Mouse (Mus musculus) ovary, adult 18-20 months (tissue): Measurements from ENCODE around the gene Dcaf6.

Experiments used
- DNase-seq: peaks from one replicate; pipeline ENCODE4 v3.0.0; 2022; ENCODE audit warnings: low spot score, mixed read lengths

Dcaf6 gene

DNA sequence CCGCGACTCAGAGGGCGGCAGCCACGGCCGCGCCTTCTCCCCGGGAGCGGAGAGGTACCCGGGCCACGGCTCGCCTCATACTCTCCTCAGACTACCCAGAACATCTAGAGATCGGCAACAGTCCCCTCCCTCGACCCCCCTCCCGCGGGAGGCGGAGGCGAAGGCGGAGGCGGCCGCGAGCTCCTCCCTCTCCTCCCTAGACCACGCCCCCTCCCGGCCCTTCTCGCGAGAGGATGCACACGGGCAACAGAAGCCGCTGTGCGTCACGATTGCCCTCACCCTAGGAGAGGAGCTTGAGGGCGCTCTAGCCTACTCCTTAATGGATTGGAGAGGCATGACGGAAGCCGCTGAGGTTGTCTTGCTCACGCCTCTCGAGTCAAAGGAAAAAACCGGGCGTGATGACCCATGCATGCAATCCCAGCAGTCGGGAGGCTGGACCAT is at the start of gene Dcaf6, which contains the start of gene Mpc2:
Gene Dcaf6, minus strand, starts transcription at position 116 of the 441 bp plus-strand sequence.
Gene Mpc2, plus strand, starts transcription at position 278 of the 441 bp plus-strand sequence.
- DNase-seq: peak; percentile 98

DNA sequence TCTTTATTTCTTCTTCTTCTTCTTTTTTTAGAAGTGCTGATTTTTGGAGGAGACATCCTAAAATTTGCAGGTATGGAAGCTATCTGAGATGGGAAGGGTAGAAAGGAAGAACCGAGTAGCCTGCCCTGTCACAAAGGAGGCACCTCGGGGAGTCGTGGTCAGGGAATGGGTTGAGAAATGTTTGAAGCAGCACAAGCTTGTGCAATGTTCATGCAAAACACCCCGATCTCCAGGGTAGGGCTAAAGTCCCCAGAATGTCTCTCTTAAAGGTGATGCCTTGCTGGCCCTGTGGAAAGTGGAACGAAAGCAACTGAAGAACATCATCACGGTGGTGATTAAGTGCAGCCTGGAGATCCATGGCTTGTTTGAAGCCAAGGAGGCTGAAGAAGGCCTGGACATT is 46.0 kb upstream of the Dcaf6 start:
- DNase-seq: no peak

DNA sequence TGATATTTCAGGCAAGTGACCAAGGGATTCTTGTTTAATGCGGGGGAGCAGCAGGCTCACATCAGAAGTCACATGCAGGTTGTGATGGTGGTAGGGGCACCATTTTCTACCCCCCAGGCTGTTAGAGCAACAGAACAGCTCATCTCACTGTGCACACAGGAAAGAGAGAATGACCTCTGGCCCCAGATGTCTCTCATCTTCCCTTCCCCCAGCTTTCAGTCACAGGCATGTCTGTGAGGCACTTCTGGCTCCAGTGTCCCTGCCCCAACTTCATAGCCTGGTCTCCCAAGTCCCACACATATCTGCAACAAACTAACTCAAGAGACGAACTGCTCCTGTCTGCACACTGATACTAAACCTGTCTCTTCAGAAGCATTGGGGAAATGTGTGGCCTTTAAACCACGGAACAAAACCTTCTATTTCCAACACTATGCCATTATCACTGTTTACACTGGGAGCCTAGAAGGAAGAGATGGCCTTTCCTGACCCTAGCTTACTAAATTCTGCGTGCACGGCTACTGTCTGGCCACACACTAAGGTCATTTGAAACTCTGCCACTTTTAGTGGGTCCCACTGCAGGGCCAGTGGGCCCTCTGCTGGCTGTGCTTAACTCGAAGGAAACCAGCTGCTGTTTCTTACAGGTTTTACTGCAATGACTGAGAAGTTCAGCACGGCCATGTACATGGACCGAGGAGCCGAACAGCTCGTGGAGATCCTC is 43.2 kb upstream of the Dcaf6 start:
- peak; percentile 47 for DNase-seq

DNA sequence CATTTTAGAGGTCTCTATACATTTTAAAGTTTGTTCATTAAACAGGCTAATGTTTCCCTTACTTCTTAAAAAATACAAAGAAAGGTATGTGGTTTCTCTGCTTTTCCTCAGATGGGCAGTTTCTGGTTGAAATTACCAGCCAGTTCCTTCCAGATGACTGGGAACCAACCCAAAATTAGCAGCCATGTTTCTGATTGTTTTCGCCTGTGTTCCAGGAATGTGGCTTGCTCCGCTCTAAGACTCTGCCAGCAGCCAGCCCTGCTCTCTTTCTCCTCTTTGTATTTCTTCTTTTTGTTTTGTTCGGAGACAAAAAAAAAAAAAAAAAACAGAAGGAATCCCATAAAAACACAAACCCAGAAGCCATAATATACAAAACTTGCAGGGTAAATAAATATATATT is 38.6 kb upstream of the Dcaf6 start:
- DNase-seq: no peak

DNA sequence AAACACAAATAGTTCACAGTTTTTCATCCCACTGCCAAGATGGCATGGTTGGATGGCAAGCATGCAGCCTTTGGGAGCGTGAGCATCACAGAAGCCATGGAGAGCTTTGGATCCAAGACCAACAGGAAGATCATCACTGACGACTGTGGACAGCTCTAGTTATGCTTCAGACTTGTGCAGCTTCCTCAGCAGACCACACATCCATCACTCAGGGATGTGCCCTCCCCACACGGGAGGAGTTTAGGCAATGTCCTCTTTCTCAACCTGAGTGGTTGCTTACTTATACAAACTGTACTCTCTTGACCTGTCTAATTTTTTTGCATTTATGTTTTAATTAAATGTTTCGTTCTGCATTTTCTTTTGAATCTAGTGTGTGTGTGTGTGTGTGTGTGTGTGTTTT is 28.9 kb upstream of the Dcaf6 start:
- no peak for DNase-seq

DNA sequence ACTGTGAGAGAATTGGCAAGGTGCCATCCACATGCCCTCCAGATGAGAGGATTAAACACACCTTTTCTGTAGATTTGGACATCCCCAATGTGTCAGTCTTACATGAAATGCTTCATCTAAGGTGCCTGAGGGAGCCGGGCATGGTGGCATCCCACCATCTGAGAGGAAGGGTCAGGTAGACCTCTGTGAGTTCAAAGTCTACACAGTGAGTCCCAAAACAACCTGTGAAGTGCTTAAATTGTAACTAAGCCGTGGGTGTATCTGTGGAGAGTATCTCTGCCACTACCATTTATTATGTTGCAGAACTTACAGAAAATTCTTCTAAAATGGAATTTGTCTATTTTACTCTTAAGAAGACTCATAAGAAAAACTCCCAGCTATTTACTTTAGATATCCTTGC is 25.8 kb upstream of the Dcaf6 start:
- no peak for DNase-seq

DNA sequence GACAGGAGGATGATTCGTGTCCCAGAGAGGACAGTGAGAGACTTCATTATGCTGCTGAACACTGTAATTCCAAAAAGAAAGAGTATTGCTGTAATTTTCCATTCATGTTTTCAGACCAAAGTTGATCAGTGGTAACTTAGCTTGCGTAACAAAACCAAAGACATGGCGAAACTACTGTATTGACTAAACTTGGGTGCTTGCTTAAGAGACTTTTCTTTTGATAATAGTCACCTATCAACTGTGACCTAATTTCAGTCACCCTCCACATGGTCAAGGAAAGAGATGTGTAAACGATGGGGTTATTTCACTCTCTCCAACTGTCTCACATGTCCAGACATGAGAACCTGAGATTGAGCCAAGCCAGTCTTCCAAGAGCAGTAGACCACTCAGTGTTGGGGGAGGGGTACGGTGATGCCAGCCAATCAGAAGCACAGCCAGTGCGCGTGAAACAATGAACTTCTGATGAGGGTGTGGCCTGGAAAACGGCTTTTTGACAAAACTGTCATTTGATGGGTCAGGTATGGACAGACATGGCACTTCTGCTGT is 24.5 kb upstream of the Dcaf6 start, which contains the start of gene Adcy10:
Gene Adcy10, plus strand, starts transcription at position 496 of the 546 bp plus-strand sequence.
- no peak for DNase-seq

DNA sequence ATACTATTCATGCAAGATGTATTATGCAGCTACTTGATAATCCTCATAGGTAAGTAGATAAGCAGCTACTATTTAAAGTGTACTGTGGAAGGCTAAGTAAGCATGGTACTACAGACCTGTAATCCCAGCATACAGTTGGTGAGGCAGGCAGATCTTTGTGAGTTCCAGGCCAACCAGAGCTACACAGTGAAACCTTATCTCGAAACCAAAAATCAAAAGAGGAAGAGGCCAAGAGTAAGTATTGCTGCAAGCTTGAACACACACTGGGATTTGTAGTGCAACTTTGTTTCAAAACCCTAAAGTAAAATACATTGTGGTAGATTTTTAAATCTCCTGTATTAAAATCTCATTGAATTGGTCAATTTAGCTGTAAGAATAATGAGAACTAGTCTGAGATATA is 11.2 kb upstream of the Dcaf6 start:
- no peak for DNase-seq

DNA sequence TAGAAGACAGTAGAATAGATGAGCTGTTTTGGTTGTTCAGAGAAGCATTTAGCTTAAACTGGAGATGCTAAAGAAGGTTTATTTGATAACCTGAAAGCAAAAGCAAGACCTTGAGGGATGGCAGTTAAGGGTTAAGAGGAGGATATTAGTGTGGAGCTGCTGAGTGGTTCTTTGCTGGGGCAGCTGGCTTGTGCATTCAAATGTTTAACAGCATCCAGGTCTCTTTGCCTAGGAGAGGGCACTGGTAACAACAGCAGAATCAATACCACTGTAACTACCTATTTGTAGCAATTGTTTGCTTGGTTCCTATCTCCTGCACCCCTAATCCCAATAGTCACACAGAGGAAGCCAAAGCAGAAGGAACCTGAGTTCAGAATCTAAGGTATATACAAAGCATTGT is 9.4 kb upstream of the Dcaf6 start:
- DNase-seq: no peak

DNA sequence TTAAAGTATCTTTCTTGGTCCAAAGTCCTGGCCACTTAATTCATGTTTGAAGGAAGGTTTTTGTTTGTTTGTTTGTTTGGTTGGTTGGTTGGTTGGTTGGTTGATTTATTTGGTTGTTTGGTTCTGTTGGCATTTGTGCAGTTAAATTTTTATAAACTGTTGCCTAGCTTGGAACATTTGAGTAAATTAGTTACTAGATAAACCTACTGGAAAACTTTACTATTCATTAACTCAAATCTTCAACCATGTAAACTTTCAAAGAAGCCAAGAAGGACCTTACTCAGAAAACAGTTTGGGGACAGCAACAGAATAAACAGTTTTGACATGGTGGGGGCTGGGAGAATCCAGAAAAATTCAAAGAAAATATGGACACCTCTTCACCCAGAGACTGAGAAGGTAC is 8.7 kb upstream of the Dcaf6 start:
- no peak for DNase-seq

DNA sequence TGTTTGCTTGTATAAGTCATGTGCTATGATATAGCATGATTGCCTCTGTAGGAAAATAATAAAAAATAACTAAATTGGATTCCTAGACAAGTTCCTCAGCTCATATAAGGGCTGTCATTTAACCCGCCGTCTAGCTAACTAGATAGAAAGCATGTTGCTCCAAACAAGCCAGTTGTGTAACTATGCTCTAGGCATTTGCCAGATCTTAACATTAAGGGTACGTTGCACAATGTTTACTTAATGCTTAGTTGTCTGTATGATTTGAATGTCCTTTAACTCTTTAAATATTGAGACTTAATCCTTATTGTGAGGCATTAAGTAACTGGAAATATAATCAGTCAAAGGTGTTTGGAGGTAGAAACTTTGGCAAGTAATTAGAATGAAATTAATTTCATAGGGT is 4.3 kb upstream of the Dcaf6 start:
- no peak for DNase-seq

DNA sequence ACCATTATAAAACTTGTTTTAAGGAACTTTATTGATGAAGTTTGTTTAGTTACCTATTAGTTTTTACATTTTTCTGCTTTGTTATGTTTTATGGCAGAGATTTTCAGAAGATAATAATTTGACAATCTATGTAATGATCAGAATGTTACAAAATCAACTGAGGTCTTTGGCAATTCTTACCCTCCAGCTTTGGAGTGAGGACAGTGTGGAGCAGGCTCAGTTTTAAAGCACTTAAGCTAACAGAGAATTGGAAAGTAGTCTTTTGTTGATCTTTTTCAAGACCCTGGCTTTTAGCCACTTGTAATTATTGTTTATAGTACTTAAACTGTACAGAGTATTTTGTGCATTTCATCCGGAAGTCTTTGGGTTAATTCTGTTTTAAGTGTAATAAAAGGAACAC is 2.6 kb upstream of the Dcaf6 start:
- DNase-seq: no peak

DNA sequence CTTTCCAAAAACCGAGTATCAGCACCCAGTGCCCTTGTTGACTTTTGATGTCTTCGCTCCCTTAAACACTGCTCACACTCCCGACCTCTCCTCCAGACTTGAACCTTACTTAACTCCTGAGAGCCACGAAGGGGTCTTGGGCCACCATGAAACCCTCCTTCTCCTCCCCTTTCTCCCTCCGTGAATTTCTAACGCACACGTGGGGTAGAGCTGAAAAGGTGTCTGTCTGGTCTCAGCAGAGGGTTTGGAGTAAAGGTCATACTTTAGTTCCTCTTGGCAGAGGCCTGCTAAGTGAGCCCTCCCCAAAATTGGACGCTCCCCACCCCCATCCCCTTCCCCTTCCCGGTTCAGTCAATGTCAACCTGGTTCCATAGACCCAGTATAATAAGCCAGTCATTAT is 1.4 kb upstream of the Dcaf6 start:
- DNase-seq: no peak

DNA sequence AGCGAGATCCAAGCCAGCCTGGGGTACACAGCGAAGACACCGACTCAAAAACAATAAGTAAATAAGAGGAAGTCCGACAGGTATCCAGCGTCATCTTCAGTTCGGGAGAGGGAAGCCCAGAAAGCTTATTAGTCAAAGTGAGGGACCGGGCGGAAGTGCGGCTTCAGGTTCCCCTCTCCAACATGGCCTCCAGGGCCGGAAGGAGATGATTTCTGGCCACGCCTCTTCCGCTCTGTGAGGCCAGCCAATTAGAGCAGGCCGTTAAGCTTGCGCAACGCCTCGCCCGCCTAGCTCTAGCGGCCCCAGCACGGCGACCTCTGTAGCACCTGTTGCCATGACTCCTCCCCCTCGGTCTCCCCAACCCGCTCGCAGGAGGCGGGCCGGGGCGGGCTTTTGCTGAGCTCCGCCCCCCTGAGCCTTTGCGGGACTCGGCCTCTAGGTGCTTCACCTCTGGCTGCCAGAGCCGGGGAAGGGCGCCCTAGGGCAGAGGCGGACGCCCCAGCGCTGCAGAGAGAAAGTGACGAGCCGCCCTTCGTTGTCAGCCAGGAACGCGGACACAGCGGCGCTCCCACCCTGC is 614 bp upstream of the Dcaf6 start:
- peak; percentile 100 for DNase-seq

DNA sequence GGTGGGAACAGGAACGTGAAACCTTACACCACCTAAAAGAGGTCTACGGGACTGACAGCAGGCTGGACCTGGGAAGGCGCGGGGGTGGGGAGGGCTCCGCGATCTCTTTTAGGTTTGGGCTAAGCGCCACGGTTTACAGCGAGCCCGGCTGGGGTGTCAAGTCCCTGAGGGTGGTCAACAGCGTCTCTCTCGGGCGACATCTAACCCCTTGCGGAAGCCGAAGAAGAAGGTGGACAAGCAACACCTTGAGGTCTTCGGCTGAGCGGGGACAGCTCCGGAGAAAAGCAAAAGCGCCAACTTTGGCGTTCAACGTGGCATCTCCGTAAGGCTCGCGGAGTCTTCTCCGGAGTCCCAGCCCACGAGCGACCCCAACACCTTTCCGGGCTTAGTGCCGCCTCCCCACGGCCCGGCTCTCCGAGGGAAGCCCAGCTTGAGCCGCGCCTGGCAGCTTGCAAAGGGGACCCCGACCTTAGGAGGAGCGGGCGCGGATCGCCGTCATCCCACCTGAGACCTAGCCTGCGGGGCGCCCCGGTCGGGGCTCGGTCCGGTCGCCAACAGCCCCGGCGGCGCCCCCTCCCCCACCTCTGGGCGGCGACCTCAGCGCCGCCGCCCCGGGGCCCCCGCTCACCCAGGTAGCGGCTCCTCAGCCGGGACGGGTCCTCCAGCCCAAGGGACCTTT is 633 bp downstream of the Dcaf6 start:
- DNase-seq: peak; percentile 26

DNA sequence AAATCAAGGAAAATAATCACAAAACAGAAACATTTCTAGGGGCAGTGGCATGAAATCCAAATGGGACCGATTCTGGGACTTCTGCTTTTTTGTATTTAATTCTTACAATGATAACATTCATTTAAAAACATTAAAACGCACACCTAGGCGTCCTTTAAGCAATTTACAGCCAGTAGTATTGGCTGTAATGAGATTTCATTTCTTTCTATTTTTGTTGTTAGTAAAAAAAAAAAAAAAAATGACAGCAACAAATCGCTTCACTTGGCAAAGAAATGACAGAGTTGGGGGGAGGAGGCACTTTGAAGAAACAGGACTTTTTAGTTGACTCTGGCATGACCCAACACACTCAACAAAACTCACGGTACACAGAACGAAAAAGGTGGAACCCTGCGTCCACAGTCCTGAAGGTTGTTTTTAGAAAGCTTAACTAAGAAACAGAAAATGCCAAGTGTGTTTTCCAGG is 1.2 kb downstream of the Dcaf6 start:
- no peak for DNase-seq

DNA sequence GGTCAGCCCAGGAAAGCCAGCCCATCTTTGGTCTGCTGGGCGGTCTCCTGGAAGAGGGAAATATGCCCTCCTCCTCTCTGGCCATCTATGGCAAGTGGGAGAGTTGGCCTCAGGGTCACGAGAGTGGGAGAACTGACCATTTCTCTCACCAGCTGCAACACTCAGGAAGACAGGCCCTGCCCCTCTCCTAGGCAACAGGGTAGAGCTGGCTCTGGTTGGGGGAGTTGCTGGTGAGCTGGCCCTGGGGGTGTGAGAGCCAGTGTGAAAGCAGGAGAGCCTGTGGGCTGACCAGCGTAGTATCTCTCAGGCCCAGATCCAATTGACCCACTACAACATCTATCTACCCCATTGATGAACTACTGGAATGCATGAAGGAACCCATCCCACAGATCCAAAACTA is 18.6 kb downstream of the Dcaf6 start:
- no peak for DNase-seq

DNA sequence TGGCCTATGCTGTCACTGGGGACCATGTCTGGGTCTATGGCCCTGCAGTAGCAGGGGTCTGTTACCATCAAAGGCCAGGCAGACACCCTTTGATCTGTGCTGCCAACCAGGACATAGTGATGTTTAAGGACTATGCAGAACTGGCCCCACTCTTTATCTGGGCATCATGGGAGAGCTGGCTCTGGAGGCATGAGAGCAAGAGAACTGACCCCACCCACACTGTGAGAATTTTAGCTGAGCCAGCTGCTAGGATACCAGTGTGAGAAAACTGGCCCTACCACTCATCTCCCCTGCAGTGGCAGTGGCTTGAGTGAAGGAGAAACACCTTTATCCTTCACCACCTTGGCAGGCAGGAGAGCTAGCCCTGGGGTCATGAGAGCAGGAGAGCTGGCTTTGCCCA is 19.1 kb downstream of the Dcaf6 start:
- DNase-seq: no peak

DNA sequence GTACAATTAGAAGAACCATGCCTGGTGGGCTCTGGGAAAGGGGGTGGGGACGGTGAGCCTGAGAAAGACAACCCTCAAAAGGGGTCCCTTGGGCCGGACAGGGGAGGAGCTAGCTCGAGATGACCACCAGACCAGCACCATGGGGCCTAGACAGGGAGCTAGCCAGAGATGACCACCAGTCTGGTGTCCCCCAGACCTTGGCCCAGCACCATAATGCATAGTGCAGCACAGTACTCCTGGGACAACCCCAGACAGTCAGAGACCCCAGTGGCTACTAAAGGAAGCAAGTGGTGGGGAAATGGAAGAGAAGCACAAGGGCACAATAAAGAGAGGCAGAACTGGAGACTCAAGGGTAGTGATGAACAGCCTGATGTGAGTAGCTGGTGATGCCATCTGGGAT is 19.5 kb downstream of the Dcaf6 start:
- no peak for DNase-seq

DNA sequence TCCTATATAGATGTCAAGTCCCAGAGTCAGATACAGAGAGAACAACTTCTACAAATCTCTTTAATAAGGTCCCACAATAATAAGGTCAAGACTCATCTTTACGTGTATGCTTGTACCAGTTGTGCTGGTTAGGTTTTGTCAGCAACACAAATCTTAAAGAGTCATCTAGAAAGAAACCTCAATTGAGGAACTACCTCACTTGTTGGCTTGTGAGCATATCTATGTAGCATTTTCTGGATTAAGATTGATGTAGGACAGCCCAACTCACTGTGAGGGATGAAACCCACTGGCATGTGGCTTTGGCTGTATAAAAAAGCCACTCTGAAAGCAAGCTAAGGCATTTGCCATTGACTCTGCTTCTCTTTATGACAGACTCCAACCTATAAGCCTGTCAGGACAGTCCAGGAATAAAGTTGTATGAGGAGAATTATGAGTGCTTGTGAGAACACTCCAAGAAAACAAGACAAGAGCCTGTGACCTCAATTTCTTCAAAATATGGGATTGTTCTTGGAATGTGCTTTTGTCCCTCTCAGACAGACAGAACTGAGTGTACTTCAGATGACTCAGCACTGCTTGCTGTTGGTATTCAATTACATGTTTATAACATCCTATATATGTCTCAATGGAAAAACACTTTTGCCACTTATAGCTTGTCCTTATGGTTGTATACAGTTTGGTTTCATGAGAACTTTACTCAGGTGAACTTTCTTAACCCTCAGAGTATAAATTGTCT is 21.8 kb downstream of the Dcaf6 start:
- DNase-seq: no peak

DNA sequence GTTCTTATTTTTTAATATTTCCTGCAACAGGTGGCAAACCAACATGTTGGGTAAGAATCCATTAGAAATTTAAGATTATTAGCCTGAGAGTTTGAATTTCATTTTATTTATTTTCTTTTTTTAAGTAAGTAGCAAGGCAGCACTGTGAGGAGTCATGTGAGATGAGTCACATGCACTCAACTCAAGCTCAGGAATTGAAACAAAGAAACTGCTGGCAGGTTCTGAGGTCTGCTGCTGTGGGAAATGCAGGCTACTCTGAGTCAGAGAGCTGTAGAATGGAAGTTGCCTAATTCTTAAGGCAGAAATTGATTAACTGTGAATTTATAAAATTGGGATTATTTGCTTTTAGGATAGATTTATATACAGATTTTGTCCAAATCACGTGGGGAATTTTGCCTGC is 27.4 kb downstream of the Dcaf6 start:
- DNase-seq: no peak

DNA sequence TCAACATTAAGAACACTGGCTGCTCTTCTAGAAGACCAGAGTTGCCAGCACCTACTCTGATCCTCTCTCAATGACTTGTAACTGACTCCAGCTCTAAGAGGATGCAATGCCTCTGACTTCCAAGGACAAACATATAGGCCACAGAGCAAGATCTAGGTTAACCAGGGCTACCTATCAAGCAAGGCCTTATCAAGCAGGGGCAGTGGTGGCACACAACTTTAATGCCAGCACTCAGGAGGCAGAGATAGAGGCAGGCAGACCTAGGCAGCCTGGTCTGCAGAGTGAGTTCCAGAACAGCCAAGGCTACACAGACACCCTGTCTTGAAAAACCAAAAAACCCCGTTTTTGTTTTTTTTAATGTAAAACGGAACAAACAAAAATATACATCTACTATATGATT is 34.0 kb downstream of the Dcaf6 start:
- DNase-seq: no peak
